Mouse (Mus musculus) cortical plate, adult 2 months (tissue): ENCODE measurements around the gene Kcnh3.

ENCODE experiments used
- CTCF ChIP-seq: fragments of 200-500 bp; IDR thresholded peaks from 2 replicates; pipeline ENCODE4 v1.5.1; 2011; ENCODE audit warnings: mild to moderate bottlenecking, control low read depth, low read length; ENCODE audit not compliant: insufficient read depth; ENCODE audit errors: extremely low read depth
- POLR2A ChIP-seq: fragments of 200-500 bp; IDR thresholded peaks from 2 replicates; pipeline ENCODE4 v1.6.1; 2011; ENCODE audit warnings: mild to moderate bottlenecking, low read length, control low read depth; ENCODE audit not compliant: insufficient read depth; ENCODE audit errors: extremely low read depth

GRCm38 (mm10) chr15:99194358-99194757, 30.3 kb upstream of the Kcnh3 start:
- TF ChIP-seq CTCF (no peak), POLR2A (no peak)
